Mouse (Mus musculus) MEL (cell line): ENCODE measurements around the gene Msantd2. TPM values are rescaled to one million over a fixed set of nuclear protein-coding genes. Genes with fewer than 3 reads are reported as not detected.

Source experiments
- DNase-seq: peaks from one replicate; pipeline ENCODE4 v3.0.0; 2011; ENCODE audit warnings: low read depth, low spot score
- H3K27ac ChIP-seq: 2 replicates; pipeline ENCODE4 v1.5.1; 2012; ENCODE audit warnings: low read depth, mild to moderate bottlenecking, control low read depth, low read length, moderate library complexity; ENCODE audit not compliant: control insufficient read depth
- H3K27me3 ChIP-seq, 2 experiments: fragments of 150-350 bp in 1 of 2; sonication (generic) in 1 of 2; 2 replicates each; pipeline ENCODE4 v1.6.1; 2012; ENCODE audit warnings: low read length in 2 of 2, mild to moderate bottlenecking in 2 of 2, improper control_type of control experiment in 1 of 2, moderate library complexity in 1 of 2; ENCODE audit not compliant: insufficient read depth in 2 of 2, control insufficient read depth in 1 of 2
- H3K36me3 ChIP-seq, 2 experiments: 2 replicates each; pipeline ENCODE4 v1.6.1; 2012 to 2014; ENCODE audit warnings: low read length in 2 of 2, improper control_type of control experiment in 1 of 2, inconsistent platforms in 1 of 2, mild to moderate bottlenecking in 1 of 2; ENCODE audit not compliant: insufficient read depth in 2 of 2, control insufficient read depth in 1 of 2
- H3K4me1 ChIP-seq, 2 experiments: fragments of 150-350 bp in 1 of 2; sonication (generic) in 1 of 2; 2 replicates each; pipeline ENCODE4 v1.6.1; 2012; ENCODE audit warnings: low read length in 2 of 2, improper control_type of control experiment in 1 of 2, mild to moderate bottlenecking in 1 of 2; ENCODE audit not compliant: insufficient read depth in 2 of 2, control insufficient read depth in 1 of 2
- H3K4me3 ChIP-seq, 2 experiments: fragments of 150-350 bp in 1 of 2; sonication (generic) in 1 of 2; 2 replicates each; pipeline ENCODE4 v1.5.1; 2012; ENCODE audit warnings: low read depth in 2 of 2, low read length in 2 of 2, mild to moderate bottlenecking in 2 of 2, moderate library complexity in 2 of 2, control low read depth in 1 of 2, improper control_type of control experiment in 1 of 2; ENCODE audit not compliant: control insufficient read depth in 1 of 2, insufficient read depth in 1 of 2
- H3K79me2 ChIP-seq: 2 replicates; pipeline ENCODE4 v1.6.1; 2012; ENCODE audit warnings: mild to moderate bottlenecking, low read length, moderate library complexity; ENCODE audit not compliant: control insufficient read depth, poor library complexity, insufficient read depth
- H3K9ac ChIP-seq: 2 replicates; pipeline ENCODE4 v1.6.1; 2012; ENCODE audit warnings: low read depth, mild to moderate bottlenecking, control low read depth, low read length, moderate library complexity; ENCODE audit not compliant: control insufficient read depth, poor library complexity, severe bottlenecking
- H3K9me3 ChIP-seq: fragments of 150-350 bp; sonication (generic); replicated peaks from 2 replicates; pipeline ENCODE4 v1.6.1; 2012; ENCODE audit warnings: mild to moderate bottlenecking, low read length, improper control_type of control experiment, moderate library complexity; ENCODE audit not compliant: insufficient read depth
- EP300 ChIP-seq, 2 experiments: IDR thresholded peaks; 2 replicates each; pipeline ENCODE4 v1.6.1; 2011; ENCODE audit warnings: improper control_type of control experiment in 2 of 2, low read length in 2 of 2, low read depth in 1 of 2, mild to moderate bottlenecking in 1 of 2
- ETS1 ChIP-seq: IDR thresholded peaks from 2 replicates; pipeline ENCODE4 v1.6.1; 2012; ENCODE audit warnings: low read depth, mild to moderate bottlenecking, inconsistent platforms, low read length, improper control_type of control experiment, moderate library complexity
- GATA1 ChIP-seq: IDR thresholded peaks from 2 replicates; pipeline ENCODE4 v1.6.1; 2011; ENCODE audit warnings: low read depth, low read length, improper control_type of control experiment
- JUND ChIP-seq: IDR thresholded peaks from 2 replicates; pipeline ENCODE4 v1.6.1; 2011; ENCODE audit warnings: low read depth, mild to moderate bottlenecking, improper control_type of control experiment, low read length
- MAZ ChIP-seq: IDR thresholded peaks from 2 replicates; pipeline ENCODE4 v1.6.1; 2012; ENCODE audit warnings: low read depth, mild to moderate bottlenecking, inconsistent platforms, low read length, improper control_type of control experiment
- MEF2A ChIP-seq: IDR thresholded peaks from 2 replicates; pipeline ENCODE4 v1.6.1; 2014; ENCODE audit warnings: low read depth, mild to moderate bottlenecking, inconsistent platforms, low read length, improper control_type of control experiment; ENCODE audit not compliant: poor library complexity, insufficient replicate concordance, severe bottlenecking; ENCODE audit errors: extremely low read depth
- MXI1 ChIP-seq: IDR thresholded peaks from 2 replicates; pipeline ENCODE4 v1.6.1; 2011; ENCODE audit warnings: mild to moderate bottlenecking, low read depth, low read length, improper control_type of control experiment
- MYB ChIP-seq: IDR thresholded peaks from 2 replicates; pipeline ENCODE4 v1.6.1; 2011; ENCODE audit warnings: mild to moderate bottlenecking, low read depth, low read length, improper control_type of control experiment
- POLR2AphosphoS5 ChIP-seq: IDR thresholded peaks from 2 replicates; pipeline ENCODE4 v1.6.1; 2012; ENCODE audit warnings: low read depth, borderline replicate concordance, mild to moderate bottlenecking, inconsistent platforms, low read length, moderate library complexity, mixed read lengths
- RCOR1 ChIP-seq: IDR thresholded peaks from 2 replicates; pipeline ENCODE4 v1.6.1; 2012; ENCODE audit warnings: low read depth, mild to moderate bottlenecking, inconsistent platforms, low read length, improper control_type of control experiment
- SIN3A ChIP-seq: IDR thresholded peaks from 2 replicates; pipeline ENCODE4 v1.6.1; 2012; ENCODE audit warnings: low read length, improper control_type of control experiment, inconsistent platforms
- TAL1 ChIP-seq: IDR thresholded peaks from 2 replicates; pipeline ENCODE4 v1.6.1; 2012; ENCODE audit warnings: mild to moderate bottlenecking, inconsistent platforms, low read length, moderate library complexity, mixed read lengths
- TCF12 ChIP-seq: IDR thresholded peaks from 2 replicates; pipeline ENCODE4 v1.6.1; 2014; ENCODE audit warnings: low read depth, mild to moderate bottlenecking, inconsistent platforms, low read length, improper control_type of control experiment, moderate library complexity
- UBTF ChIP-seq: IDR thresholded peaks from 2 replicates; pipeline ENCODE4 v1.6.1; 2012; ENCODE audit warnings: low read depth, mild to moderate bottlenecking, inconsistent platforms, low read length, improper control_type of control experiment, moderate library complexity, borderline replicate concordance; ENCODE audit not compliant: insufficient read depth
- ZMIZ1 ChIP-seq: IDR thresholded peaks from 2 replicates; pipeline ENCODE4 v1.6.1; 2012; ENCODE audit warnings: low read depth, mild to moderate bottlenecking, inconsistent platforms, low read length, improper control_type of control experiment, moderate library complexity
- polyA plus RNA-seq, 2 experiments: library from polyadenylated mRNA; stranded (reverse) in 1 of 2; unstranded in 1 of 2; fragments of >175 nt in 1 of 2; fragments of >200 nt in 1 of 2; gene quantifications; 2 replicates each; pipeline versions ENCODE4 v1.2.1 to v1.2.4; 2012; ENCODE audit warnings: low replicate concordance in 2 of 2, low read depth in 1 of 2; ENCODE audit not compliant: insufficient read length in 2 of 2, insufficient read depth in 1 of 2, missing spikeins in 1 of 2
- total RNA-seq: library from RNA; depleted of rRNA; stranded (reverse); fragments of 300-350 nt; gene quantifications from 2 replicates; pipeline ENCODE4 v1.2.3, GENCODE M21; 2012; rRNA removed

Gene Msantd2
- total and polyA plus RNA-seq, 3 experiments, result 15.5 to 26.2 TPM; not detected in 1

DNA sequence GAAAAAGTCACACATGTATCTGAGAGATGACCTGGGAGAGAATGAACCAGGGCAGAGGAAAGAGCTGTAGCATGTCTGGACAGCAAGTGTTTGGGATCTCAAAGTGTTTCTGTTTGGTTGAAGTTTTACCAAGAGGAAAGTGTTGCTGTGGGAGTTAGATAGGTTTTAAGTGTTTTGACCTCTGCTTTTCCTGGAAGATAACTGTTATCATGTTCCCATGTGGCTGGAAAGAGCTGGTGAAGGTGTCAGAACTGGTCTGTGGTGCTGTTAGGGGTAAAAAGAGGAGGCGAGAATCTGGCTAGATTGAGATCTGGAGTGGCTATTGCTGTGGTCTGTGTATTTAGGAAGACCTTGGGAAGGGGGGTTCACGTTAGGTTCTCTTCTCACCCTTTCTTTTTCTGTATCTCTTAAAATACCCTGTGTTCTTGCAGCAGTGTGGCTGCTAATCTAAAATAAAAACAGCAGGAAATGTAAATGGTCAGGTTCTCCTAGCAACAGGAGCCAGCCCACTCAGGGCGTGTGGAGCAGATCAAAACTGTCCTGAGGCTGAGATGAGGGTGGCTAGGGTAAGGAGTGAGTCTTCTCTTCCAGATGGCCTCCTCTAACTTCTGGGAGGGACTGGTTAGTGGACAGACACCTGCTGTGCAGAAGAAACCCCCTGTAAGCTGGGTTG is 83.2 kb downstream of the Msantd2 start:
- peaks cover 0 to 57% of the 10 kb centered on the region in 2 experiments; a peak in 2 of 4 replicates for H3K36me3 ChIP-seq

More for the DNA sequence above, 83.2 kb downstream of the Msantd2 start:
- DNase-seq, result no peak
- Histone ChIP-seq H3K9ac (no peak overlapping the region), H3K27me3 (no peaks in the 10 kb centered on the region), H3K79me2 (no peaks in the 10 kb centered on the region), H3K9me3 (no peaks in the 10 kb centered on the region), H3K4me1 (peaks cover 41 to 45% of the 10 kb centered on the region in 2 experiments), H3K27ac (peak overlapping the region; percentile 74), H3K4me3 (peak overlapping the region in 1 of 2 experiments; percentile 18; a peak in 2 of 4 replicates)
- peak; percentile 87 for TF ChIP-seq GATA1
- peak; percentile 59 for TF ChIP-seq TAL1
- TF ChIP-seq SIN3A, result peak; percentile 44
- TF ChIP-seq UBTF, result no peak
- TF ChIP-seq POLR2AphosphoS5, result no peak
- no peak for TF ChIP-seq ZMIZ1
- TF ChIP-seq RCOR1, result peak; percentile 66; the same call in 1 of the 2 replicates
- TF ChIP-seq MEF2A, result peak; percentile 26; the same call in 1 of the 2 replicates
- no peak for TF ChIP-seq JUND
- TF ChIP-seq EP300 (IDR thresholded peaks at IDR 0.05; ENCODE audit: low read depth in 1 of 2, low read length in 2 of 2), result peak; percentile 79 to 80
- TF ChIP-seq ETS1, result peak; percentile 59; the same call in 1 of the 2 replicates
- 0 out of 2 replicates have a peak, but pooled peaks have one; percentile 11 for TF ChIP-seq MYB
- TF ChIP-seq TCF12, result peak; percentile 79
- no peak for TF ChIP-seq MAZ
- peak; percentile 59 for TF ChIP-seq MXI1

Other genes starting within 250 kb of the Msantd2 start
- gene Slc37a2, start 233.6 kb upstream of the Msantd2 start, total RNA-seq, result 0.75 and 1.1 TPM in 2 replicates
- 1 to 10 TPM in 1 of 2 experiments, not detected in 1; 1.4 TPM for gene Slc37a2, start 233.6 kb upstream of the Msantd2 start, polyA plus RNA-seq
- 3.7 and 4.3 TPM in 2 replicates for gene Ccdc15, start 140.9 kb upstream of the Msantd2 start, total RNA-seq
- 1 to 10 TPM in 1 of 2 experiments, not detected in 1; 4.0 TPM for gene Ccdc15, start 140.9 kb upstream of the Msantd2 start, polyA plus RNA-seq
- gene Hepacam, start 122.0 kb upstream of the Msantd2 start, total RNA-seq, result 0.04 TPM in 1 of 2 replicates, not detected in the other
- gene Hepacam, start 122.0 kb upstream of the Msantd2 start, polyA plus RNA-seq, result under 1 TPM in 1 of 2 experiments, not detected in 1; 0.01 TPM
- gene Robo4, start 87.4 kb upstream of the Msantd2 start, total RNA-seq, result not detected in 2 replicates
- gene Robo4, start 87.4 kb upstream of the Msantd2 start, polyA plus RNA-seq, result not detected
- gene Robo3, start 56.1 kb upstream of the Msantd2 start, total RNA-seq, result not detected in 2 replicates
- not detected for gene Robo3, start 56.1 kb upstream of the Msantd2 start, polyA plus RNA-seq
- 0.10 and 0.23 TPM in 2 replicates for gene Esam, start 38.8 kb downstream of the Msantd2 start, total RNA-seq
- gene Esam, start 38.8 kb downstream of the Msantd2 start, polyA plus RNA-seq, result under 1 TPM in 1 of 2 experiments, not detected in 1; 0.89 TPM
- not detected in 2 replicates for gene Vsig2, start 49.9 kb downstream of the Msantd2 start, total RNA-seq
- gene Vsig2, start 49.9 kb downstream of the Msantd2 start, polyA plus RNA-seq, result under 1 TPM in 1 of 2 experiments, not detected in 1; 0.64 TPM
- gene Nrgn, start 63.6 kb downstream of the Msantd2 start, total RNA-seq, result 0.58 and 0.78 TPM in 2 replicates
- 10 to 100 TPM in 1 of 2 experiments, not detected in 1; 43.5 TPM for gene Nrgn, start 63.6 kb downstream of the Msantd2 start, polyA plus RNA-seq
- 4.9 and 5.1 TPM in 2 replicates for gene Siae, start 66.4 kb downstream of the Msantd2 start, total RNA-seq
- gene Siae, start 66.4 kb downstream of the Msantd2 start, polyA plus RNA-seq, result 1 to 10 TPM in 1 of 2 experiments, not detected in 1; 9.2 TPM
- gene Spa17, start 124.4 kb downstream of the Msantd2 start, total RNA-seq, result 0.46 and 1.2 TPM in 2 replicates
- gene Spa17, start 124.4 kb downstream of the Msantd2 start, polyA plus RNA-seq, result 1 to 10 TPM in 1 of 2 experiments, not detected in 1; 2.6 TPM
- gene Tbrg1, start 168.0 kb downstream of the Msantd2 start, total RNA-seq, result 140 and 159 TPM in 2 replicates
- gene Tbrg1, start 168.0 kb downstream of the Msantd2 start, polyA plus RNA-seq, result 100 to 1,000 TPM in 1 of 2 experiments, not detected in 1; 127 TPM
- 0.33 and 0.42 TPM in 2 replicates for gene Panx3, start 179.9 kb downstream of the Msantd2 start, total RNA-seq
- gene Panx3, start 179.9 kb downstream of the Msantd2 start, polyA plus RNA-seq, result under 1 TPM in 1 of 2 experiments, not detected in 1; 0.17 TPM
- not detected in 2 replicates for gene Olfr160, start 226.9 kb downstream of the Msantd2 start, total RNA-seq
- not detected for gene Olfr160, start 226.9 kb downstream of the Msantd2 start, polyA plus RNA-seq